Mouse (Mus musculus) C2C12 (cell line): ENCODE data around the gene Nt5c3. TPM values are rescaled to one million over a fixed set of nuclear protein-coding genes. Genes with fewer than 3 reads are reported as not detected.

Experiments used
- H3K27me3 ChIP-seq: one replicate; pipeline ENCODE4 v1.6.1; 2011; ENCODE audit not compliant: control insufficient read depth, insufficient read depth, insufficient read length
- H3K36me3 ChIP-seq: one replicate; pipeline ENCODE4 v1.6.1; 2011; ENCODE audit not compliant: control insufficient read depth, insufficient read depth
- H3K4me3 ChIP-seq: one replicate; pipeline ENCODE4 v1.5.1; 2011; ENCODE audit warnings: mild to moderate bottlenecking, control low read depth; ENCODE audit not compliant: poor library complexity, insufficient read depth, severe bottlenecking
- H3K79me2 ChIP-seq: one replicate; pipeline ENCODE4 v1.6.1; 2011; ENCODE audit not compliant: control insufficient read depth, insufficient read depth
- H3K79me3 ChIP-seq: one replicate; pipeline ENCODE4 v1.6.1; 2011; ENCODE audit warnings: low read depth, control low read depth
- H3ac ChIP-seq: one replicate; pipeline ENCODE3; 2011; ENCODE audit warnings: low read depth; ENCODE audit not compliant: control insufficient read depth, insufficient read length
- CEBPB ChIP-seq: IDR thresholded peaks from one replicate; pipeline ENCODE4 v1.6.1; 2011; ENCODE audit warnings: low read depth, mild to moderate bottlenecking, control low read depth, moderate library complexity
- CTCF ChIP-seq: IDR thresholded peaks from one replicate; pipeline ENCODE4 v1.5.1; 2011; ENCODE audit not compliant: control insufficient read depth, insufficient read depth, insufficient read length
- FOSL1 ChIP-seq: IDR thresholded peaks from one replicate; pipeline ENCODE4 v1.8.0; 2011; ENCODE audit warnings: mild to moderate bottlenecking, low read length; ENCODE audit not compliant: poor library complexity, insufficient read depth, severe bottlenecking
- MAX ChIP-seq: IDR thresholded peaks from one replicate; pipeline ENCODE4 v1.6.1; 2011; ENCODE audit warnings: mild to moderate bottlenecking, control low read depth
- MYOD1 ChIP-seq: IDR thresholded peaks from one replicate; pipeline ENCODE4 v1.6.1; 2011; ENCODE audit warnings: low read depth; ENCODE audit not compliant: control insufficient read depth, insufficient read length
- MYOG ChIP-seq: IDR thresholded peaks from one replicate; pipeline ENCODE4 v1.6.1; 2011; ENCODE audit not compliant: control insufficient read depth, insufficient read length; ENCODE audit errors: extremely low read depth
- USF1 ChIP-seq: IDR thresholded peaks from one replicate; pipeline ENCODE4 v1.6.1; 2011; ENCODE audit warnings: low read depth, mild to moderate bottlenecking, control low read depth, moderate library complexity
- long read RNA-seq, 2 experiments: library from polyadenylated mRNA; unstranded; transcript quantifications; one replicate each; pipeline ENCODE4 v2.0.0; 2019 to 2020
- polyA plus RNA-seq: library from polyadenylated mRNA; unstranded; fragments of >200 nt; fragmentation: generic; extraction: Trizol; gene quantifications from one replicate; pipeline ENCODE4 v1.2.1, GENCODE M21; 2012; ENCODE audit warnings: missing spikeins

Nt5c3 gene
- polyA plus RNA-seq: 11.8 TPM
- long read RNA-seq, experiment 1, transcript Nt5c3-201 (9 exons, 1,676 nt): major isoform, 26 of 40 reads
- long read RNA-seq, experiment 1, partial matches to known transcripts: 1 of 40 reads
- long read RNA-seq, experiment 1, other reads (novel, unspliced or antisense): 8 of 40 reads
- long read RNA-seq, experiment 2, transcript Nt5c3-208 (10 exons, 1,067 nt): minor isoform, 17 of 169 reads
- long read RNA-seq, experiment 2, transcript Nt5c3-201 (9 exons, 1,676 nt): major isoform, 139 of 169 reads
- long read RNA-seq, experiment 2, partial matches to known transcripts: 0 of 169 reads
- long read RNA-seq, experiment 2, other reads (novel, unspliced or antisense): 11 of 169 reads

DNA sequence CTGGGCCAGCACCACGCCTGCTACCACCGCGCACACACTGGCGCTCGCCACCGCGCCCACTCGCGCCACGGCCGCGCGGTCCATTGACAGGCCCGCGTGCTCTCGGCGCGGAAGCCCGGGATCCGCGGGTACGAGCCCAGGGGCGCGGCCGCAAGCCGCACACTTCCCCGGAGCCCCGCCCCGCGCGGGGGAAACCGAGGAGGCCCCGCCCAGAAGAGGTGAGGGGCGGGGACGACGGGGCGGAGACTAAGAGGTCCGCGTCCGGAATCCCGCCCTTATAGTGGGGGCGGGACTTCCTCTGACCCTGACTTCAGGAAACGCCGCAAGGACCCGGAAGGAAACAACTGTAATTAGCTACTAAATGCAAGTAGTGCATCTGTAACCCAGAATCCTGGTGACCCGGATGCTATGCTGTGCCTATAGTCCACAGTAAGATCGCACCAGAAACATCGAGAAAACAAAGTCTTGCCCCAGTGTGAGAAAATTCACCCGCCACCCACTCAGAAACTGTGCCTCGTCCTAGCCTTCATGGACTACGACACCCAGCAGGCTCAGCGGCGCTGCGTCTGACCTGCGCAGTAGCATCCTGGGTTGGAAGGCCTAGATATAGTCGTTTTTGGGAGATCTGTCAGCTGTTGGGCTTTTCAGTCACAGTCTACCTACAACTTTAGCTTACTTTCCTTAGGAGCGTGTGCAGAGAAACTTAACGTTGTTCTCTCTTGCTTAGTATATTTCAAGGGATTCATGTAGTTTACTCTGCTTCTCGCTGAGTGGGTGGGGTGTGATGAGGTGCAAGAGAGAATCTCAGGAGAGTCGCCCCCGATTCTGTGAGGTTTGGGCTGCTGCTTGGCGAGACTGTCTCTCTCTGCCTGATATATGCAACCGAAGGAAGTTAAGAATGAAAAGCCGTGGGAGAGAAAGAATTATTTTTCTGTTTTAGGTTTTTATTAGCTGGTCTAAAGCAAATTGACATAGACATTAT is at the start of gene Nt5c3, which contains the start of gene Vmn1r4:
Gene Nt5c3 (minus strand): TSS at position 207 of the 982 bp plus-strand sequence.
Gene Vmn1r4 (plus strand): TSS at position 290 of the 982 bp plus-strand sequence.
- Histone ChIP-seq H3K4me3 (peak within 1 kb of the TSS; percentile 71), H3K27me3 (no peaks in the 10 kb centered on the region), H3K36me3 (no peaks in the 10 kb centered on the region), H3ac (peak within 1 kb of the TSS; percentile 77), H3K79me3 (peaks cover 28% of the 10 kb centered on the region), H3K79me2 (peaks cover 45% of the 10 kb centered on the region)
- TF ChIP-seq MAX: peak; percentile 34
- no peak for TF ChIP-seq MYOD1

DNA sequence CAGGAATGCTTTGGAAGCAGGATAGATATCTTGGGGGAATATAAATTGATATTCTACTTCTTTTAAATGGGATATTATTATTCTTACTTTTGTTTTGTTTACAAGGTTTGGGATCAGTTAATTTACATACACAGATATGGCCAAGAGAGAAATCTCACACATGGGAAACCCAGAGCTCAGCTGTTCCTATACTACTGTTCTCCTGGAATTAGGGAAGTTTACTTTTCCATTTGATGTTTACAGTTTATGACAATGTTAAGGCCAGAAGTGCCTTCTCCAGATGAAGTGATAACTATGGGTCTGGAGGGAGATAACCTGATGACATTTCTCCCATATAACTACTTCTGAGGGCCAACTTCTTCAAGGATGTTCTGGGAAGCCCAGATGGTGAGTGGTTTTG is 46.2 kb upstream of the Nt5c3 start, which contains the start of gene Vmn1r5:
Gene Vmn1r5 (plus strand): TSS at position 301 of the 400 bp plus-strand sequence.
- Histone ChIP-seq H3K4me3 (no peak within 1 kb of the TSS), H3K79me3 (no peaks in the 10 kb centered on the region), H3K79me2 (no peaks in the 10 kb centered on the region), H3K36me3 (no peaks in the 10 kb centered on the region), H3ac (no peak within 1 kb of the TSS), H3K27me3 (no peaks in the 10 kb centered on the region)
- TF ChIP-seq MYOG: no peak
- no peak for TF ChIP-seq MAX
- no peak for TF ChIP-seq MYOD1
- no peak for TF ChIP-seq USF1

DNA sequence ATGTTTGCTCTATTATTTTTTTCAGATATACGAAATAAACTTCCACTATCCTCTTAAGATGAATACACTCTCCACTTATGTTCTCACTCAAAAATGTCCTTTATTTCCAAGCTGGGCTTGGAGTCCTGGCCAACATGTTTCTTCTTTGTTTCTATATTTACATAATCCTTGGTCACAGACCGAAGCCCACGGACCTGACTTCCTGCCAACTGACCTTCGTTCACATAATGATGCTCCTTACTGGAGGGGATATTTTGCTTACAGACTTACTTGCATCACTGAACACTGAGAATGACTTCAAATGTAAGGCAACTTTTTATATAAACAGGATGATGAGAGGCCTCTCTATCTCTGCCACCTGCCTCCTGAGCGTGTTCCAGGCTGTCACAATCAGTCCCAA is 32.7 kb upstream of the Nt5c3 start:
- H3K79me2 ChIP-seq: no peaks in the 10 kb centered on the region
- no peaks in the 10 kb centered on the region for H3K79me3 ChIP-seq
- H3K27me3 ChIP-seq: no peaks in the 10 kb centered on the region
- TF ChIP-seq MYOG (no peak), CTCF (no peak), MYOD1 (no peak), FOSL1 (no peak), MAX (no peak)
- H3K4me3 ChIP-seq: no peak overlapping the region
- H3K36me3 ChIP-seq: no peaks in the 10 kb centered on the region
- H3ac ChIP-seq: no peak overlapping the region

DNA sequence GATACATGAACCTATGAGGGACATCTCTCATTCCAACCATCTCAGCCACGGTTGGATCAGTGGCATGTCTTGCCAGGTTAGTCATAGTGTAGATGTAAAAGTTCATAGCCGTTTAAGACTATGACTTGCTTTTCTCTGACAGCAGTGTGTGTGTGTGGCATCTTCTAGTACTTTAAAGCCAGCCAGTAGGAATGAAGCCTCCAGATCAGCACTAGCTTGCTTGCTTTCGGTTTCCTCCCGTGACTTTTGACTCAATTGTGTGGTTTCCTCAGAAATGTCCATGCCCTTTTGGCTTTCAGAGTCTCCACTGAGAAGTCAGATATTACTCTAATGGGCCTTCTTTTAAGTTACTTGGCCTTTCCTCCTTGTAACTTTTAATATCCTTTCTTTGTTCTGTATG is 10.6 kb upstream of the Nt5c3 start:
- Histone ChIP-seq H3K79me2 (no peaks in the 10 kb centered on the region), H3K4me3 (no peak overlapping the region), H3K27me3 (no peaks in the 10 kb centered on the region), H3ac (no peak overlapping the region), H3K36me3 (no peaks in the 10 kb centered on the region), H3K79me3 (no peaks in the 10 kb centered on the region)
- TF ChIP-seq CEBPB (no peak), MYOG (no peak), MYOD1 (no peak), USF1 (no peak), FOSL1 (no peak), MAX (no peak), CTCF (no peak)

DNA sequence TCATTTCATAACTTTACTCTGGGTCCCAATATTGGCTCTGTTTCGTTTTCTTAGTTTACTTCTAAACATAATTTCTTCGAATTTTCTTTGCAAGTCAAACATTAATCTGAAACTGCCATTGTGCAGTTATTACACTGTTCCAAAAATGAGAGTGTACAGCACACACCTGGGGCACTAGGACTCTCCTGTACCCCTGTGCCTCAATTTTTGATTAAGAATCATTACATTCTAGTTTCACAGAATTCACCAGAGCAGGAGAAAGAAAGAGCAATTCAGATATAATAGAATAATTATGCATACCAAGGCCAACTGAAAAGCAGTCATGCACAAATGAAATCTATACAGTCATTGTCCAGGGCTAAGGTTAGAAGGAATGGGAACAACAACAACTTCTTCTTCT is 8.7 kb upstream of the Nt5c3 start:
- no peaks in the 10 kb centered on the region for H3K27me3 ChIP-seq
- H3K36me3 ChIP-seq: no peaks in the 10 kb centered on the region
- no peaks in the 10 kb centered on the region for H3K79me3 ChIP-seq
- no peaks in the 10 kb centered on the region for H3K79me2 ChIP-seq
- TF ChIP-seq MYOG (no peak), MYOD1 (no peak), CEBPB (no peak)
- no peak overlapping the region for H3K4me3 ChIP-seq
- no peak overlapping the region for H3ac ChIP-seq
